Mouse (Mus musculus): Measurements from ENCODE around the gene Phf14.

Phf14 gene

GRCm38 (mm10) chr6:12020738-12021137, 113.1 kb downstream of the Phf14 start:
- DNase-seq (ENCODE audit: low spot score in 2 of 2), result no peak

GRCm38 (mm10) chr6:12021480-12021879, 113.9 kb downstream of the Phf14 start:
- DNase-seq (ENCODE audit: low spot score in 2 of 2), result no peak

GRCm38 (mm10) chr6:12023395-12023794, 115.8 kb downstream of the Phf14 start:
- no peak for DNase-seq (ENCODE audit: low spot score in 2 of 2)

- no peak for DNase-seq (ENCODE audit: low spot score in 2 of 2)
Measured at GRCm38 (mm10) chr6:12026804-12027537, 119.4 kb downstream of the Phf14 start.

GRCm38 (mm10) chr6:12034561-12034960, 127.0 kb downstream of the Phf14 start:
- no peak for DNase-seq (ENCODE audit: low spot score in 2 of 2)

GRCm38 (mm10) chr6:12038268-12038667, 130.7 kb downstream of the Phf14 start:
- peak; percentile 33 to 34 for DNase-seq (ENCODE audit: low spot score in 2 of 2)

- DNase-seq (ENCODE audit: low spot score in 2 of 2), result no peak
Measured at GRCm38 (mm10) chr6:12052884-12053283, 145.3 kb downstream of the Phf14 start.

- DNase-seq (ENCODE audit: low spot score in 2 of 2), result no peak
Measured at GRCm38 (mm10) chr6:12054149-12054548, 146.5 kb downstream of the Phf14 start.

GRCm38 (mm10) chr6:12058717-12059116, 151.1 kb downstream of the Phf14 start:
- DNase-seq (ENCODE audit: low spot score in 2 of 2), result no peak

GRCm38 (mm10) chr6:12059971-12060370, 152.4 kb downstream of the Phf14 start:
- DNase-seq (ENCODE audit: low spot score in 2 of 2), result no peak

- DNase-seq (ENCODE audit: low spot score in 2 of 2), result no peak
Measured at GRCm38 (mm10) chr6:12060452-12061140, 153.0 kb downstream of the Phf14 start.

- no peak for DNase-seq (ENCODE audit: low spot score in 2 of 2)
Measured at GRCm38 (mm10) chr6:12067956-12068355, 160.3 kb downstream of the Phf14 start.

- no peak for DNase-seq (ENCODE audit: low spot score in 2 of 2)
Measured at GRCm38 (mm10) chr6:12069357-12069756, 161.7 kb downstream of the Phf14 start.

GRCm38 (mm10) chr6:12074599-12074998, 167.0 kb downstream of the Phf14 start:
- DNase-seq (ENCODE audit: low spot score in 2 of 2), result no peak

GRCm38 (mm10) chr6:12077338-12077737, 169.7 kb downstream of the Phf14 start:
- no peak for DNase-seq (ENCODE audit: low spot score in 2 of 2)

- no peak for DNase-seq (ENCODE audit: low spot score in 2 of 2)
Measured at GRCm38 (mm10) chr6:12077880-12078618, 170.4 kb downstream of the Phf14 start.

- DNase-seq (ENCODE audit: low spot score in 2 of 2), result no peak
Measured at GRCm38 (mm10) chr6:12079260-12079659, 171.7 kb downstream of the Phf14 start.

GRCm38 (mm10) chr6:12080423-12080822, 172.8 kb downstream of the Phf14 start:
- DNase-seq (ENCODE audit: low spot score in 2 of 2), result no peak

- DNase-seq (ENCODE audit: low spot score in 2 of 2), result no peak
Measured at GRCm38 (mm10) chr6:12081722-12082121, 174.1 kb downstream of the Phf14 start.

GRCm38 (mm10) chr6:12082125-12082524, 174.5 kb downstream of the Phf14 start:
- DNase-seq (ENCODE audit: low spot score in 2 of 2), result no peak

- DNase-seq (ENCODE audit: low spot score in 2 of 2), result no peak
Measured at GRCm38 (mm10) chr6:12082531-12083216, 175.1 kb downstream of the Phf14 start.

GRCm38 (mm10) chr6:12084721-12085120, 177.1 kb downstream of the Phf14 start:
- DNase-seq (ENCODE audit: low spot score in 2 of 2), result no peak
